Mouse (Mus musculus): Measurements from ENCODE around the gene Hoxb6. TPM values are rescaled to one million over a fixed set of nuclear protein-coding genes. Genes with fewer than 3 reads are reported as not detected.

The Hoxb6 gene
- total and polyA plus RNA-seq, 3 experiments: not detected

- Histone ChIP-seq H3K4me3 (ENCODE audit: control insufficient read depth in 1 of 2, insufficient read depth in 1 of 2, low read depth in 2 of 2, low read length in 2 of 2) (no peak overlapping the region), H3K27ac (ENCODE audit: control insufficient read depth, low read depth, low read length) (no peak overlapping the region), H3K79me2 (ENCODE audit: control insufficient read depth, insufficient read depth, low read length, poor library complexity) (no peaks in the 10 kb centered on the region), H3K9me3 (replicated peaks; ENCODE audit: insufficient read depth, low read length) (no peaks in the 10 kb centered on the region), H3K4me1 (ENCODE audit: control insufficient read depth in 1 of 2, insufficient read depth in 2 of 2, low read length in 2 of 2) (no peaks in the 10 kb centered on the region), H3K27me3 (ENCODE audit: control insufficient read depth in 1 of 2, insufficient read depth in 2 of 2, low read length in 2 of 2) (peaks cover 0 to 1% of the 10 kb centered on the region in 2 experiments; a peak in 3 of 4 replicates), H3K36me3 (ENCODE audit: control insufficient read depth in 1 of 2, insufficient read depth in 2 of 2, low read length in 2 of 2) (no peaks in the 10 kb centered on the region), H3K9ac (ENCODE audit: control insufficient read depth, low read depth, low read length, poor library complexity, severe bottlenecking) (no peak overlapping the region)
- DNase-seq (ENCODE audit: low read depth, low spot score): no peak
- TF ChIP-seq E2F4 (IDR thresholded peaks at IDR 0.05; ENCODE audit: borderline replicate concordance, low read depth, low read length): no peak
- no peak for TF ChIP-seq ELF1 (IDR thresholded peaks at IDR 0.05; ENCODE audit: low read depth, low read length)
- no peak for TF ChIP-seq CHD1 (IDR thresholded peaks at IDR 0.05; ENCODE audit: low read depth, low read length)
- TF ChIP-seq BHLHE40 (IDR thresholded peaks at IDR 0.05; ENCODE audit: borderline replicate concordance, low read depth, low read length): no peak
- no peak for TF ChIP-seq MEF2A (IDR thresholded peaks at IDR 0.05; ENCODE audit: extremely low read depth, insufficient replicate concordance, low read depth, low read length, poor library complexity, severe bottlenecking)
- no peak for TF ChIP-seq TBP (IDR thresholded peaks at IDR 0.05; ENCODE audit: low read depth, low read length)
- TF ChIP-seq ZKSCAN1 (IDR thresholded peaks at IDR 0.05; ENCODE audit: low read depth, low read length): no peak
- no peak for TF ChIP-seq ZC3H11A (IDR thresholded peaks at IDR 0.05; ENCODE audit: low read depth, low read length)
- TF ChIP-seq TAL1 (IDR thresholded peaks at IDR 0.05; ENCODE audit: low read length): no peak
- TF ChIP-seq POLR2AphosphoS5 (IDR thresholded peaks at IDR 0.05; ENCODE audit: borderline replicate concordance, low read depth, low read length): no peak
- TF ChIP-seq HCFC1 (IDR thresholded peaks at IDR 0.05; ENCODE audit: low read depth, low read length): no peak
- no peak for TF ChIP-seq GATA1 (IDR thresholded peaks at IDR 0.05; ENCODE audit: low read depth, low read length)
- no peak for TF ChIP-seq MYC (IDR thresholded peaks at IDR 0.05; ENCODE audit: low read depth, low read length)
Observed at GRCm38 (mm10) chr11:96345893-96346806, 53.9 kb downstream of the Hoxb6 start.

DNA sequence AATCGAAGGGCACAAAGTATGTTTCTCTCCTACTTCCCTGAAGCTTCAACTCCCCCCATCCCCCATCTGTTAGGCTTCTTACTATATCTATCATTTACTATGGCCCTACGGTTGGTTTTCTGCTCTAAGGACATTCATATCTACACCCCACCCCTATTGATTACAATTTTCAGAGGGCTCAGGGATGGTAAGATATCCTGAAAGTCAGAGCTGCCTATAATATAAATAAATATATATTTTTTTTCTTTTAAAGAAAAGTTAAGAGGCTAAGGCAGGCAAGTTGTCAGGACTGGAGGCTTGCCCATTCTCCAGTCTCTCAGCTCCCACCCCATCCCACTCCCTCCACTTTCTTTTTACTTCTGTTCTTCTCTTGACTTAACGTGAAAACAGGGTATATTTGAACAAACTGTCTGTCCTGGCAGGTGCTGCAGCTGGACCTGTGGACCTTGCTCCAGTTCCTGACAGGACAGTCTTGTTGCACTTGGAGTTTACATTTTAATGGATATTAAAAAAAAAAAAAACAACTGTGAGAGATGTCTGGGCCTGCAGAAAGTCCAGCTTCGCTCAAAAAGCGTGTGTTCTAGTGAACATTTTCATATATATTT lies 54.7 kb downstream of the Hoxb6 start:
- Histone ChIP-seq H3K36me3 (ENCODE audit: control insufficient read depth in 1 of 2, insufficient read depth in 2 of 2, low read length in 2 of 2) (no peaks in the 10 kb centered on the region), H3K27ac (ENCODE audit: control insufficient read depth, low read depth, low read length) (no peak overlapping the region), H3K9ac (ENCODE audit: control insufficient read depth, low read depth, low read length, poor library complexity, severe bottlenecking) (no peak overlapping the region), H3K9me3 (replicated peaks; ENCODE audit: insufficient read depth, low read length) (no peaks in the 10 kb centered on the region), H3K4me1 (ENCODE audit: control insufficient read depth in 1 of 2, insufficient read depth in 2 of 2, low read length in 2 of 2) (no peaks in the 10 kb centered on the region), H3K79me2 (ENCODE audit: control insufficient read depth, insufficient read depth, low read length, poor library complexity) (no peaks in the 10 kb centered on the region), H3K4me3 (ENCODE audit: control insufficient read depth in 1 of 2, insufficient read depth in 1 of 2, low read depth in 2 of 2, low read length in 2 of 2) (no peak overlapping the region), H3K27me3 (ENCODE audit: control insufficient read depth in 1 of 2, insufficient read depth in 2 of 2, low read length in 2 of 2) (peaks cover 0 to 1% of the 10 kb centered on the region in 2 experiments; a peak in 2 of 4 replicates)
- TF ChIP-seq POLR2AphosphoS5 (IDR thresholded peaks at IDR 0.05; ENCODE audit: borderline replicate concordance, low read depth, low read length) (no peak), EP300 (IDR thresholded peaks at IDR 0.05; ENCODE audit: low read depth in 1 of 2, low read length in 2 of 2) (no peak), CHD1 (IDR thresholded peaks at IDR 0.05; ENCODE audit: low read depth, low read length) (no peak), TAL1 (IDR thresholded peaks at IDR 0.05; ENCODE audit: low read length) (no peak), RCOR1 (IDR thresholded peaks at IDR 0.05; ENCODE audit: low read depth, low read length) (no peak), ZNF384 (IDR thresholded peaks at IDR 0.05; ENCODE audit: low read depth, low read length) (no peak), ZC3H11A (IDR thresholded peaks at IDR 0.05; ENCODE audit: low read depth, low read length) (no peak), USF2 (IDR thresholded peaks at IDR 0.05; ENCODE audit: borderline replicate concordance in 1 of 2, insufficient read depth in 1 of 2, low read depth in 1 of 2, low read length in 2 of 2) (no peak), SMC3 (IDR thresholded peaks at IDR 0.05; ENCODE audit: low read depth, low read length) (no peak), BHLHE40 (IDR thresholded peaks at IDR 0.05; ENCODE audit: borderline replicate concordance, low read depth, low read length) (no peak), MYC (IDR thresholded peaks at IDR 0.05; ENCODE audit: low read depth, low read length) (no peak)
- DNase-seq (ENCODE audit: low read depth, low spot score): no peak
